Mouse (Mus musculus) hindbrain, embryonic 16.5 days (tissue): ENCODE results near the gene Bcl11b. TPM values are rescaled to one million over a fixed set of nuclear protein-coding genes. Genes with fewer than 3 reads are reported as not detected.
A peak's percentile ranks its signal among the peaks of the same experiment; 100 is the strongest.

ENCODE experiments used
- ATAC-seq: fragments of 200-750 bp; cut with Nextera tagmentation; 2 replicates; pipeline ENCODE4 v1.8.0; 2017; ENCODE audit warnings: moderate TSS enrichment, moderate library complexity
- H3K27ac ChIP-seq: fragments of 300-500 bp; sonication (generic); 2 replicates; pipeline ENCODE4 v1.5.1; 2014; ENCODE audit warnings: low read depth, mild to moderate bottlenecking, control low read depth, low read length, moderate library complexity
- H3K27me3 ChIP-seq: fragments of 300-500 bp; sonication (generic); replicated peaks from 2 replicates; pipeline ENCODE4 v1.6.1; 2014; ENCODE audit warnings: low read length; ENCODE audit not compliant: control insufficient read depth, insufficient read depth
- H3K36me3 ChIP-seq: fragments of 300-500 bp; sonication (generic); 2 replicates; pipeline ENCODE4 v1.6.1; 2014; ENCODE audit warnings: mild to moderate bottlenecking, low read length, moderate library complexity, mixed read lengths; ENCODE audit not compliant: control insufficient read depth, insufficient read depth
- H3K4me1 ChIP-seq: fragments of 300-500 bp; sonication (generic); 2 replicates; pipeline ENCODE4 v1.6.1; 2014; ENCODE audit warnings: low read depth, low read length; ENCODE audit not compliant: control insufficient read depth, insufficient read depth
- H3K4me2 ChIP-seq: fragments of 300-500 bp; sonication (generic); 2 replicates; pipeline ENCODE4 v1.6.1; 2014; ENCODE audit warnings: mild to moderate bottlenecking, low read length, control low read depth, moderate library complexity
- H3K4me3 ChIP-seq: fragments of 300-500 bp; sonication (generic); 2 replicates; pipeline ENCODE4 v1.5.1; 2014; ENCODE audit warnings: mild to moderate bottlenecking, low read length, control low read depth, moderate library complexity
- H3K9ac ChIP-seq: fragments of 300-500 bp; sonication (generic); 2 replicates; pipeline ENCODE4 v1.6.1; 2014; ENCODE audit warnings: low read depth, mild to moderate bottlenecking, control low read depth, low read length, moderate library complexity
- H3K9me3 ChIP-seq: fragments of 300-500 bp; sonication (generic); 2 replicates; pipeline ENCODE4 v1.6.1; 2014; ENCODE audit warnings: mild to moderate bottlenecking, low read length, moderate library complexity; ENCODE audit not compliant: control insufficient read depth
- WGBS: fragments of 180-500 bp; shearing (Covaris S2); extraction: QIAGEN DNeasy Blood & Tissue Kit; methylation state at CpG from one replicate; pipeline ENCODE4 v1.1.7; 2014; 5-methylcytosine and 5-hydroxymethylcytosine counted together
- polyA plus RNA-seq: library from polyadenylated mRNA; unstranded; fragments of >200 nt; fragmentation: Nextera tagmentation; extraction: Ambion mirVana; gene quantifications from 2 replicates; pipeline ENCODE4 v1.2.1, GENCODE M21; 2015

Bcl11b gene
- polyA plus RNA-seq, 1 experiment from 2014 or later, result 12.0 TPM

DNA sequence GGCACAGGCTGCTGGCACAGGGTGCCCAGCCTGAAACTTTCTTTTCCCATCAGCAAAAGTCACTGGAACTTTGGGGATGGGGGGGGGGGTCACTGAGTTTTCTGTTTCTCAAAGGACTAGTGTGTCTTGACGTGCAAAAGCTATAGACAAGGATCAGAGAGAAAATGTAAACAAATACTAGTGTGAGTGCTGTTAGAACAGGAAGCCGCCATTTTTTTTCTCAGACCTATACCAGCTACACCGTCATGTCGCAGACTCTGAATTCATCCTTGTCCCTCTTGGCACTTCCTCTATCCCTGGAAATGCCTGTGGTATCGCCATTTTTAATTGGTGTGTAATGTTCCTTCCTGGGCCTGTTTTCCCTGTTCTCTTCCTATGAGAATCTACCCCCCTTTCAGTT, 66.4 kb downstream of the Bcl11b start:
- Histone ChIP-seq H3K36me3 (no peaks in the 10 kb centered on the region), H3K9me3 (no peaks in the 10 kb centered on the region), H3K27me3 (no peaks in the 10 kb centered on the region), H3K4me3 (no peak overlapping the region), H3K4me2 (no peak overlapping the region), H3K4me1 (peaks cover 22% of the 10 kb centered on the region), H3K27ac (no peak overlapping the region), H3K9ac (no peak overlapping the region)
- ATAC-seq, result no peak
- 75% methylated on average over 5 of the region's 5 CpGs for WGBS

GRCm38 (mm10) chr12:107936406-107936805, 67.0 kb downstream of the Bcl11b start:
- Histone ChIP-seq H3K4me1 (peaks cover 26% of the 10 kb centered on the region), H3K27ac (no peak overlapping the region), H3K36me3 (no peaks in the 10 kb centered on the region), H3K9ac (no peak overlapping the region), H3K9me3 (no peaks in the 10 kb centered on the region), H3K4me2 (no peak overlapping the region), H3K4me3 (no peak overlapping the region), H3K27me3 (no peaks in the 10 kb centered on the region)
- no peak for ATAC-seq
- WGBS, result 77% methylated on average over 7 of the region's 7 CpGs

DNA sequence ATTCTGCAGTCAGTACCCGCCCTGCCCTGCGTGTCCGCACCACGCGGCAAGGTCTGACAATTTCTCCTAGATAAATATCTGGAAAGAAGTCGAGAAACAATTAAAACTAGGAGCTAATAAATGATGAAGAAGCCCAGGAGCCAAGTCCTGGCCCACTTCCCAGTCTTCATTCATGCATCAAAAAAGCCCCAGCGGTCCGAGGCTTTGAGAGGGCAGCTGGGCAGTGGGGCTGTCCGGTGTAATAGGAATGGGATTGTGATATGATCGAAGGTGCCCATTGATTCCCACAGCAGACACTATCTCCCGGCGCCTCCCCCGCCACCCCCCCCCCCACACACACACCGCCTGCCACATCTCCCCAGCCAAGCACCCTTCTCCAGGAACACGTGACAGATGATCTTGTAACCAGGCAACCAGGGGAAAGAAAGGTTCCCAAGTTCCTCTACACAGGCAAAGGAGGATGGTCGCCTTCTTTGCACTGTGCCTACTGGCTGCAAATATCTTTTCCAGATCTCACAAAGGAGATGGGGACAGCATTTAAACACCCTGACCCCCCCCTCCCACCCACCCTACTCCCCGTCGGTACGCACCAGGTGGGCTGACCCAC, 68.5 kb downstream of the Bcl11b start:
- Histone ChIP-seq H3K27ac (0 out of 2 replicates have a peak overlapping the region, but pooled peaks have one; percentile 4), H3K9me3 (no peaks in the 10 kb centered on the region), H3K4me2 (peak overlapping the region; percentile 40), H3K4me1 (peaks cover 38% of the 10 kb centered on the region), H3K4me3 (no peak overlapping the region; the same call in 1 of the 2 replicates), H3K27me3 (no peaks in the 10 kb centered on the region), H3K9ac (no peak overlapping the region), H3K36me3 (no peaks in the 10 kb centered on the region)
- 15% methylated on average over 19 of the region's 19 CpGs for WGBS
- ATAC-seq, result peak; percentile 75

DNA sequence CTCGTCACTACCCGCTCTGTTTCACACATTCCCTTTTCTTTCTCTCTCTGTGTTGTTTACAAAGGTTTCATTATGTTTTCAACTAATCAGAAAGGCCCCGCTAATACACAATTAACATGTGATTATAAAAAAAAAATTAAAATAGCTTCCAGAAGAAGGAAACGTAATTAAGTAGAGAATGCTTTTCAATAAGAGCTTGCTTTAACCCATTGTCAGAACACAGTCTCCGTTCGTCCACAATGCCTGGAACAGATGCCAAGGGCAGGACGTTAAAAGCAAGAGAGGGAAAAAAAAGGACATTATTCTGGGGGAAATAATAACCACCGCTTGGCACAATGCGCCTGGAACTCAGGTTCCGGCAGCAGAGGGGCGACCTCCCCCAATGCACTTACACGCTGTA, 71.3 kb downstream of the Bcl11b start:
- H3K4me2 ChIP-seq, result no peak overlapping the region
- no peaks in the 10 kb centered on the region for H3K36me3 ChIP-seq
- 33% methylated on average over 12 of the region's 12 CpGs for WGBS
- ATAC-seq, result no peak
- no peak overlapping the region for H3K4me3 ChIP-seq
- no peaks in the 10 kb centered on the region for H3K9me3 ChIP-seq
- no peak overlapping the region for H3K27ac ChIP-seq
- no peak overlapping the region for H3K9ac ChIP-seq
- H3K27me3 ChIP-seq, result no peaks in the 10 kb centered on the region
- peaks cover 55% of the 10 kb centered on the region for H3K4me1 ChIP-seq

- WGBS, result 67% methylated on average over 5 of the region's 5 CpGs
- Histone ChIP-seq H3K27me3 (no peaks in the 10 kb centered on the region), H3K4me3 (no peak overlapping the region), H3K4me1 (peaks cover 55% of the 10 kb centered on the region), H3K4me2 (no peak overlapping the region), H3K9ac (no peak overlapping the region), H3K9me3 (no peaks in the 10 kb centered on the region), H3K36me3 (no peaks in the 10 kb centered on the region), H3K27ac (no peak overlapping the region)
- ATAC-seq, result no peak
Observed at GRCm38 (mm10) chr12:107931476-107931875, 71.9 kb downstream of the Bcl11b start.

DNA sequence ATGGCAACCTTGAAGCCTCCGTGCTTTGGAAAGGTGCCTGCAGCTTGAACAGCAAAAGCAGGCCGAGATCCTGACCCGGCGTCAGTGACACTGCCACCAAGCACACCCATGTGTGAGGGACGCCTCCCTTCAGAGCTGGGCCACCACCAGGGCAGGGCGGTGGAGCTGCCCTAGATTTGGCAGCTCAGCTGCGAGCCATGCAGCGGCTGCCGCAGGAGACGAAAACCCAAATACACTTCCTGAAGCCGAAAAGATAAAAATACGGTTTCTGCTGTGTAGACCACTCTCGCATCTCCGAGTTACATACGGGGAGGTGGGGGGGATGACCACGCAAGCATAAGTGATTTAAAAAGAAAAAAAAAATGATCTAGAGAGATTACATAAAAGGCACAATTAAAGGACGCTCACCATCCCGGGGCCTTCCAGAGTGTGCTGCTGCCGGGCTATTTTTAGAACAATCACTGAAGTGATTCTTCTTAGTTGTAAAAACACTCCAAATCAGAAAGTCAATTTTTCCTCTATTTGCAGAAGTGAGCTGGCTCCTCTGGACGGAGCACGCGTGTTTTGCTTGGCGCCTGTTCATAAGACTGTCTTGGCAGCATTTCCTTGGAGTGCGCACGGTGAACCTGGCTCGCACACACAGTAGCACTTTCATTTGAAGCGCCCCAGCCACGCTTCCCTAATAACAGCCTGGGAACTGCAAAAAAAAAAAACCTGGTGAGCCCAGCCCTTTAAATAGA, 72.6 kb downstream of the Bcl11b start:
- Histone ChIP-seq H3K9ac (0 out of 2 replicates have a peak overlapping the region, but pooled peaks have one; percentile 6), H3K4me1 (peaks cover 55% of the 10 kb centered on the region), H3K27me3 (no peaks in the 10 kb centered on the region), H3K9me3 (no peaks in the 10 kb centered on the region), H3K27ac (peak overlapping the region; percentile 42; the same call in 1 of the 2 replicates), H3K4me3 (no peak overlapping the region), H3K4me2 (peak overlapping the region; percentile 31), H3K36me3 (no peaks in the 10 kb centered on the region)
- WGBS, result 41% methylated on average over 28 of the region's 28 CpGs
- peak; percentile 27; the same call in 1 of the 2 replicates for ATAC-seq

GRCm38 (mm10) chr12:107928905-107929304, 74.5 kb downstream of the Bcl11b start:
- peak; percentile 19; the same call in 1 of the 2 replicates for ATAC-seq
- Histone ChIP-seq H3K4me1 (peaks cover 41% of the 10 kb centered on the region), H3K9ac (no peak overlapping the region), H3K27me3 (no peaks in the 10 kb centered on the region), H3K27ac (0 out of 2 replicates have a peak overlapping the region, but pooled peaks have one; percentile 72), H3K4me3 (no peak overlapping the region), H3K9me3 (no peaks in the 10 kb centered on the region), H3K4me2 (peak overlapping the region; percentile 58), H3K36me3 (no peaks in the 10 kb centered on the region)
- 37% methylated on average over 7 of the region's 7 CpGs for WGBS

DNA sequence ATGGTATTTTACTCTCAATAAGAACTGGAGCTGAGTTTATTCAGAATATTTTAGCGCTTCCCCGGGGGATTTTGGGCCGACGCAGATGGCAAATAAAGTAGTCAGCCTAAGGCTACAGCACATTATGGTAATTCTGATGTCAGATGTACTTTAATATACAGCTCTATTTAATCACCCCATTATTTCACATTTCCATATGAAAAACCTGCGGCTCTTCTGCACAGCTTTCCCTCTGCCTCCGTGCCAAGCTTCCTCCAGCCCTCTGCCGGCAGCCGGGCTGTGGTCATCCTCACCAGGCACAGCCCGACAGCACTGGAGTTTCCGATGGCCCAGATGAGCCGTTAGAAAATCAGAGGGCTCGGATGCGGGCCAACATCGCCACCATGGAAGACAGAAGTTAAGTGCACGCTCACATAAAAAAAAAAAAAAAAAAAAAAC, 74.9 kb downstream of the Bcl11b start:
- no peaks in the 10 kb centered on the region for H3K9me3 ChIP-seq
- peak overlapping the region; percentile 58 for H3K4me2 ChIP-seq
- H3K36me3 ChIP-seq, result no peaks in the 10 kb centered on the region
- H3K27ac ChIP-seq, result peak overlapping the region; percentile 72
- H3K27me3 ChIP-seq, result no peaks in the 10 kb centered on the region
- 17% methylated on average over 15 of the region's 15 CpGs for WGBS
- peaks cover 41% of the 10 kb centered on the region for H3K4me1 ChIP-seq
- H3K4me3 ChIP-seq, result peak overlapping the region; percentile 7
- H3K9ac ChIP-seq, result no peak overlapping the region; the same call in 1 of the 2 replicates
- ATAC-seq, result peak; percentile 31; the same call in 1 of the 2 replicates

GRCm38 (mm10) chr12:107927961-107928431, 75.4 kb downstream of the Bcl11b start:
- Histone ChIP-seq H3K4me2 (peak overlapping the region; percentile 58), H3K27me3 (no peaks in the 10 kb centered on the region), H3K36me3 (no peaks in the 10 kb centered on the region), H3K9ac (peak overlapping the region; percentile 44), H3K4me3 (peak overlapping the region; percentile 22), H3K9me3 (no peaks in the 10 kb centered on the region), H3K27ac (peak overlapping the region; percentile 72), H3K4me1 (peaks cover 41% of the 10 kb centered on the region)
- peak; percentile 57 for ATAC-seq
- WGBS, result 17% methylated on average over 10 of the region's 10 CpGs
